8 mouse cellular contexts compared by ENCODE assay signal in the genomic region with DNA sequence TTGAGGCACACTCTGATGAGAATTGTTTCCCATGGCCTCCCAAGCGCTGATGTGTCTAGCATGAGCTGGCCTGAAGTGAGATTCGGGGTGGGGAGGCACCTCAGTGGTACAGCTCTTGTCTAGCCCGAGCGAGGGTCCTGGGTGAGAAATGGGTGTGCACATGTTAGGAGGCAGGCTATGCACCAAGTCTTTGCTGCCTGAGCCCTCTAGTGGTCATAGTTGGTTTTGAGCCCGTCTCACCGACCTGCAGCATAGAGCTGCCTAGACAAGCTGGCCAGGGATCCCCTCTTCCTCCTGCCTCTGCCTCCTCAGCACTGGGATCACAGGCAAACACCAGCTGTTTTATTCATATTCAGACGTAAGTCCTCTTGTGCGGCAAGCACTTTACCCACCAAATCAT. TPM values are rescaled to one million over a fixed set of nuclear protein-coding genes. Genes with fewer than 3 reads are reported as not detected.
A peak's percentile ranks its signal among the peaks of the same experiment; 100 is the strongest.
DNase-seq lines count a peak whose midpoint lies in the region; ATAC-seq and TF ChIP-seq lines count a peak whose summit lies in the region.

No protein-coding gene starts in this region.

- no peak overlapping the region for H3K9ac ChIP-seq in heart, postnatal 0 days (replicated peaks; ENCODE audit: low read depth, low read length)
- no peak overlapping the region for H3K9ac ChIP-seq in liver, embryonic 14.5 days (replicated peaks)
- H3K9ac ChIP-seq in stomach, postnatal 0 days (ENCODE audit: low read length), result no peak overlapping the region

- ATAC-seq in erythroblast, adult 5-6 weeks (replicated peaks; ENCODE audit: low FRiP score, poor library complexity, severe bottlenecking), result peak; percentile 86
- peak; percentile 42 for ATAC-seq in heart, postnatal 0 days (ENCODE audit: insufficient read depth, low read depth)
- peak; percentile 54 for ATAC-seq in liver, embryonic 14.5 days (ENCODE audit: insufficient read depth)
- peak; percentile 59; the same call in 1 of the 2 replicates for ATAC-seq in stomach, postnatal 0 days (ENCODE audit: low FRiP score, low TSS enrichment)

- no peaks in the 10 kb centered on the region for H3K9me3 ChIP-seq in heart, postnatal 0 days (replicated peaks; ENCODE audit: control insufficient read depth, low read length)
- H3K9me3 ChIP-seq in liver, embryonic 14.5 days (ENCODE audit: control insufficient read depth, low read length), result no peaks in the 10 kb centered on the region
- H3K9me3 ChIP-seq in stomach, postnatal 0 days (ENCODE audit: control insufficient read depth, low read length), result no peaks in the 10 kb centered on the region

- peaks cover 42% of the 10 kb centered on the region for H3K4me1 ChIP-seq in heart, postnatal 0 days (ENCODE audit: control insufficient read depth, insufficient read depth)
- H3K4me1 ChIP-seq in liver, embryonic 14.5 days (replicated peaks; ENCODE audit: control insufficient read depth in 2 of 2, insufficient read depth in 2 of 2, low read length in 1 of 2), result peaks cover 3 to 5% of the 10 kb centered on the region in 2 experiments; a peak in 2 of 4 replicates
- peaks cover 3% of the 10 kb centered on the region; the same call in 1 of the 2 replicates for H3K4me1 ChIP-seq in stomach, postnatal 0 days (replicated peaks; ENCODE audit: control insufficient read depth, insufficient read depth)

- H3K4me3 ChIP-seq in heart, postnatal 0 days (ENCODE audit: low read depth, low read length), result no peak overlapping the region
- H3K4me3 ChIP-seq in liver, embryonic 14.5 days (ENCODE audit: insufficient read depth in 1 of 2, low read depth in 2 of 2, low read length in 2 of 2), result no peak overlapping the region
- no peak overlapping the region for H3K4me3 ChIP-seq in stomach, postnatal 0 days (ENCODE audit: low read depth, low read length)

- TF ChIP-seq CTCF in heart, postnatal 0 days (IDR thresholded peaks at IDR 0.05; ENCODE audit: low read depth), result peak; percentile 81
- peak; percentile 95 for TF ChIP-seq CTCF in liver, embryonic 14.5 days (IDR thresholded peaks at IDR 0.05; ENCODE audit: low read depth)
- TF ChIP-seq CTCF in stomach, postnatal 0 days (IDR thresholded peaks at IDR 0.05; ENCODE audit: low read depth), result peak; percentile 85

- peak; percentile 81 for DNase-seq in CD4-positive helper T cell, adult 2 months (ENCODE audit: low read depth, low spot score)
- DNase-seq in adrenal gland, postnatal 36 days, result peak; percentile 86 to 89
- DNase-seq in heart, postnatal 0 days (ENCODE audit: low spot score), result peak; percentile 71
- peak; percentile 86 to 90 for DNase-seq in kidney, postnatal 25 days
- DNase-seq in liver, embryonic 14.5 days (ENCODE audit: low read depth in 3 of 3, low spot score in 3 of 3), result peak; percentile 54 to 60 (median 55)
- peak; percentile 59 to 75 for DNase-seq in natural killer cell, adult 2 months (ENCODE audit: low spot score in 2 of 2)
- DNase-seq in stomach, postnatal 0 days (ENCODE audit: low spot score), result peak; percentile 82

- no peaks in the 10 kb centered on the region for H3K27me3 ChIP-seq in heart, postnatal 0 days (ENCODE audit: control insufficient read depth, insufficient read depth, low read length)
- H3K27me3 ChIP-seq in liver, embryonic 14.5 days (ENCODE audit: control insufficient read depth, insufficient read depth, low read length), result no peaks in the 10 kb centered on the region
- no peaks in the 10 kb centered on the region for H3K27me3 ChIP-seq in stomach, postnatal 0 days (ENCODE audit: control insufficient read depth, insufficient read depth, low read length)

- WGBS in heart, postnatal 0 days, result 23% methylated on average over 8 of the region's 8 CpGs
- WGBS in liver, embryonic 14.5 days (ENCODE audit: insufficient replicate concordance), result 20% methylated on average over 8 of the region's 8 CpGs
- WGBS in stomach, postnatal 0 days, result 16% methylated on average over 8 of the region's 8 CpGs

- peaks cover 26% of the 10 kb centered on the region for H3K36me3 ChIP-seq in heart, postnatal 0 days (replicated peaks; ENCODE audit: control insufficient read depth, insufficient read depth, low read length)
- peaks cover 20% of the 10 kb centered on the region for H3K36me3 ChIP-seq in liver, embryonic 14.5 days (replicated peaks; ENCODE audit: control insufficient read depth, insufficient read depth, low read depth)
- peaks cover 10% of the 10 kb centered on the region for H3K36me3 ChIP-seq in stomach, postnatal 0 days (ENCODE audit: control insufficient read depth, insufficient read depth, low read length)

- no peak overlapping the region for H3K4me2 ChIP-seq in heart, postnatal 0 days (ENCODE audit: low read depth, low read length)
- no peak overlapping the region for H3K4me2 ChIP-seq in liver, embryonic 14.5 days (ENCODE audit: low read depth)
- no peak overlapping the region for H3K4me2 ChIP-seq in stomach, postnatal 0 days (replicated peaks; ENCODE audit: low read depth)

- 0 out of 2 replicates have a peak overlapping the region, but pooled peaks have one; percentile 22 for H3K27ac ChIP-seq in heart, postnatal 0 days (ENCODE audit: low read depth)
- no peak overlapping the region for H3K27ac ChIP-seq in liver, embryonic 14.5 days
- no peak overlapping the region for H3K27ac ChIP-seq in stomach, postnatal 0 days (replicated peaks)

- no peak for TF ChIP-seq EP300 in heart, postnatal 0 days (IDR thresholded peaks at IDR 0.05; ENCODE audit: low read depth)
- no peak for TF ChIP-seq EP300 in liver, embryonic 14.5 days (IDR thresholded peaks at IDR 0.05; ENCODE audit: low read depth)
- TF ChIP-seq EP300 in stomach, postnatal 0 days (optimal IDR thresholded peaks at IDR 0.05), result no peak

RNA-seq across cellular contexts. Expression of gene Fem1a, which starts 7.4 kb away (rescaled TPM):
- 10 to 100 TPM; 28.7 to 30.8 TPM for total RNA-seq in adrenal gland, postnatal 36 days (2021)
- total RNA-seq in erythroblast, adult 5-6 weeks (2015; ENCODE audit: low replicate concordance), result 2.7 TPM in 2 replicates
- 4.9 and 5.3 TPM in 2 replicates for total RNA-seq in erythroblast, adult 5-6 weeks (2017; ENCODE audit: low replicate concordance)
- 82.1 and 84.3 TPM in 2 replicates for total RNA-seq in heart, postnatal 0 days (2014; rRNA removed; ENCODE audit: low replicate concordance)
- 29.5 and 37.1 TPM in 2 replicates for polyA plus RNA-seq in heart, postnatal 0 days (2015; fragmentation: Nextera tagmentation; extraction: Ambion mirVana)
- polyA plus RNA-seq in liver, embryonic 14.5 days (2012; rRNA removed), result 5.6 and 5.8 TPM in 2 replicates
- 4.9 and 5.8 TPM in 2 replicates for polyA plus RNA-seq in liver, embryonic 14.5 days (2014; fragmentation: Nextera tagmentation; extraction: Ambion mirVana)
- 9.6 and 10.0 TPM in 2 replicates for polyA plus RNA-seq in stomach, postnatal 0 days (2015; fragmentation: Nextera tagmentation; extraction: Ambion mirVana)

RNA-seq across cellular contexts. Expression of gene Ticam1, which starts 12.6 kb away (rescaled TPM):
- total RNA-seq in adrenal gland, postnatal 36 days (2021), result 10 to 100 TPM; 21.1 to 23.1 TPM
- total RNA-seq in erythroblast, adult 5-6 weeks (2015; ENCODE audit: low replicate concordance), result 2.5 and 5.0 TPM in 2 replicates
- 1.3 and 2.8 TPM in 2 replicates for total RNA-seq in erythroblast, adult 5-6 weeks (2017; ENCODE audit: low replicate concordance)
- 12.3 and 13.8 TPM in 2 replicates for total RNA-seq in heart, postnatal 0 days (2014; rRNA removed; ENCODE audit: low replicate concordance)
- 4.4 and 4.6 TPM in 2 replicates for polyA plus RNA-seq in heart, postnatal 0 days (2015; fragmentation: Nextera tagmentation; extraction: Ambion mirVana)
- 4.9 and 6.8 TPM in 2 replicates for polyA plus RNA-seq in liver, embryonic 14.5 days (2012; rRNA removed)
- 3.4 and 3.8 TPM in 2 replicates for polyA plus RNA-seq in liver, embryonic 14.5 days (2014; fragmentation: Nextera tagmentation; extraction: Ambion mirVana)
- polyA plus RNA-seq in stomach, postnatal 0 days (2015; fragmentation: Nextera tagmentation; extraction: Ambion mirVana), result 4.6 and 6.4 TPM in 2 replicates

RNA-seq across cellular contexts. Expression of gene Plin3, which starts 28.7 kb away (rescaled TPM):
- 100 to 1,000 TPM in 1 of 2 experiments, 10 to 100 TPM in 1; 51.4 to 106 TPM for total RNA-seq in adrenal gland, postnatal 36 days (2021)
- total RNA-seq in erythroblast, adult 5-6 weeks (2015; ENCODE audit: low replicate concordance), result 3.1 and 4.0 TPM in 2 replicates
- 5.4 and 5.9 TPM in 2 replicates for total RNA-seq in erythroblast, adult 5-6 weeks (2017; ENCODE audit: low replicate concordance)
- 76.8 and 78.5 TPM in 2 replicates for total RNA-seq in heart, postnatal 0 days (2014; rRNA removed; ENCODE audit: low replicate concordance)
- polyA plus RNA-seq in heart, postnatal 0 days (2015; fragmentation: Nextera tagmentation; extraction: Ambion mirVana), result 70.9 and 73.0 TPM in 2 replicates
- 7.4 and 9.2 TPM in 2 replicates for polyA plus RNA-seq in liver, embryonic 14.5 days (2012; rRNA removed)
- polyA plus RNA-seq in liver, embryonic 14.5 days (2014; fragmentation: Nextera tagmentation; extraction: Ambion mirVana), result 24.2 and 27.2 TPM in 2 replicates
- 65.3 and 67.3 TPM in 2 replicates for polyA plus RNA-seq in stomach, postnatal 0 days (2015; fragmentation: Nextera tagmentation; extraction: Ambion mirVana)

RNA-seq across cellular contexts. Expression of gene Arrdc5, which starts 36.1 kb away (rescaled TPM):
- not detected for total RNA-seq in adrenal gland, postnatal 36 days (2021)
- not detected in 2 replicates for total RNA-seq in erythroblast, adult 5-6 weeks (2015; ENCODE audit: low replicate concordance)
- not detected in 2 replicates for total RNA-seq in erythroblast, adult 5-6 weeks (2017; ENCODE audit: low replicate concordance)
- total RNA-seq in heart, postnatal 0 days (2014; rRNA removed; ENCODE audit: low replicate concordance), result not detected in 2 replicates
- polyA plus RNA-seq in heart, postnatal 0 days (2015; fragmentation: Nextera tagmentation; extraction: Ambion mirVana), result not detected in 2 replicates
- polyA plus RNA-seq in liver, embryonic 14.5 days (2012; rRNA removed), result not detected in 2 replicates
- not detected in 2 replicates for polyA plus RNA-seq in liver, embryonic 14.5 days (2014; fragmentation: Nextera tagmentation; extraction: Ambion mirVana)
- polyA plus RNA-seq in stomach, postnatal 0 days (2015; fragmentation: Nextera tagmentation; extraction: Ambion mirVana), result not detected in 2 replicates

RNA-seq across cellular contexts. Expression of gene Uhrf1, which starts 39.1 kb away (rescaled TPM):
- 1 to 10 TPM; 5.9 to 9.4 TPM for total RNA-seq in adrenal gland, postnatal 36 days (2021)
- total RNA-seq in erythroblast, adult 5-6 weeks (2015; ENCODE audit: low replicate concordance), result 34.4 and 53.7 TPM in 2 replicates
- total RNA-seq in erythroblast, adult 5-6 weeks (2017; ENCODE audit: low replicate concordance), result 66.2 and 103 TPM in 2 replicates
- total RNA-seq in heart, postnatal 0 days (2014; rRNA removed; ENCODE audit: low replicate concordance), result 26.8 and 33.8 TPM in 2 replicates
- polyA plus RNA-seq in heart, postnatal 0 days (2015; fragmentation: Nextera tagmentation; extraction: Ambion mirVana), result 13.2 and 14.4 TPM in 2 replicates
- 72.6 and 86.2 TPM in 2 replicates for polyA plus RNA-seq in liver, embryonic 14.5 days (2012; rRNA removed)
- 76.0 and 90.8 TPM in 2 replicates for polyA plus RNA-seq in liver, embryonic 14.5 days (2014; fragmentation: Nextera tagmentation; extraction: Ambion mirVana)
- 18.4 and 19.5 TPM in 2 replicates for polyA plus RNA-seq in stomach, postnatal 0 days (2015; fragmentation: Nextera tagmentation; extraction: Ambion mirVana)

Comparison
In these comparisons a context has a peak if more than half of its experiments do, and no peak if none do; other contexts are left out.
1. RNA of gene Fem1a, which starts 7.4 kb away (total RNA-seq): 82.1 to 84.3 TPM in heart, postnatal 0 days and 28.7 to 30.8 TPM in adrenal gland, postnatal 36 days; 2.7 to 5.3 TPM in erythroblast, adult 5-6 weeks; every median in the first group is over 4 times any median in the second.
2. RNA of gene Plin3, which starts 28.7 kb away (total RNA-seq): 51.4 to 106 TPM in adrenal gland, postnatal 36 days and 76.8 to 78.5 TPM in heart, postnatal 0 days; 3.1 to 5.9 TPM in erythroblast, adult 5-6 weeks; every median in the first group is over 4 times any median in the second.
3. Peak in every context shown above with its lines, with median percentiles within 50 percentile points of each other: DNase-seq, ATAC-seq and CTCF ChIP-seq.